In genomic region chr2:110644358-110644757, GRCm38 (mm10) we compare ENCODE assay signal across 28 mouse cellular contexts. TPM values are rescaled to one million over a fixed set of nuclear protein-coding genes. Genes with fewer than 3 reads are reported as not detected.
"Had no signal": no experiment of that assay in that cellular context is flagged by ENCODE, and none has a peak within 500 bp of the region (broad histone marks: within the 10 kb centered on the region; RNA-seq: fewer than 3 reads in every experiment).

No protein-coding gene starts in this region.

- DNase-seq: gastrocnemius, postnatal 14 days; gastrocnemius, postnatal 36 days; heart, adult 11 months; heart, adult 2 months; heart, postnatal 14 days; heart, postnatal 36 days; kidney, adult 11 months; kidney, adult 9 months; kidney, postnatal 14 days; layer of hippocampus, adult 9-11 months; layer of hippocampus, postnatal 36 days; left cerebral cortex, postnatal 4 days had no signal

- H3K9ac ChIP-seq: heart, embryonic 13.5 days; heart, embryonic 15.5 days; hindbrain, embryonic 13.5 days; hindbrain, embryonic 15.5 days; kidney, embryonic 15.5 days; limb, embryonic 13.5 days; limb, embryonic 15.5 days; liver, embryonic 12.5 days had no signal

- H3K36me3 ChIP-seq: heart, embryonic 13.5 days; heart, embryonic 15.5 days; hindbrain, embryonic 13.5 days; hindbrain, embryonic 15.5 days; kidney, embryonic 15.5 days; limb, embryonic 13.5 days; limb, embryonic 15.5 days; liver, embryonic 12.5 days had no signal

- H3K4me3 ChIP-seq: heart, adult 2 months; heart, embryonic 13.5 days; heart, embryonic 15.5 days; hindbrain, embryonic 13.5 days; hindbrain, embryonic 15.5 days; kidney, embryonic 15.5 days; limb, embryonic 13.5 days; limb, embryonic 15.5 days; liver, embryonic 12.5 days had no signal

- ATAC-seq: hindbrain, postnatal 0 days; liver, embryonic 12.5 days had no signal

- H3K4me1 ChIP-seq: heart, embryonic 13.5 days; heart, embryonic 15.5 days; hindbrain, embryonic 13.5 days; hindbrain, embryonic 15.5 days; kidney, embryonic 15.5 days; limb, embryonic 13.5 days; limb, embryonic 15.5 days; liver, embryonic 12.5 days had no signal

- H3K27me3 ChIP-seq: heart, embryonic 13.5 days; heart, embryonic 15.5 days; hindbrain, embryonic 13.5 days; hindbrain, embryonic 15.5 days; kidney, embryonic 15.5 days; limb, embryonic 13.5 days; limb, embryonic 15.5 days; liver, embryonic 12.5 days had no signal

- H3K4me2 ChIP-seq: heart, embryonic 11.5 days; heart, embryonic 13.5 days; heart, embryonic 15.5 days; hindbrain, embryonic 13.5 days; hindbrain, embryonic 15.5 days; kidney, embryonic 15.5 days; limb, embryonic 13.5 days; limb, embryonic 15.5 days; liver, embryonic 12.5 days had no signal

- H3K27ac ChIP-seq: heart, adult 2 months; heart, embryonic 13.5 days; heart, embryonic 15.5 days; hindbrain, embryonic 13.5 days; hindbrain, embryonic 15.5 days; hindbrain, postnatal 0 days; kidney, embryonic 15.5 days; kidney, postnatal 0 days; limb, embryonic 13.5 days; limb, embryonic 15.5 days; liver, embryonic 12.5 days had no signal

- H3K9me3 ChIP-seq: heart, embryonic 13.5 days; heart, embryonic 15.5 days; hindbrain, embryonic 13.5 days; hindbrain, embryonic 15.5 days; kidney, embryonic 15.5 days; limb, embryonic 13.5 days; limb, embryonic 15.5 days; liver, embryonic 12.5 days had no signal

RNA-seq across cellular contexts. Expression of gene Slc5a12, which starts 47.3 kb away (rescaled TPM):
- polyA plus RNA-seq: gonadal fat pad, adult 2 months; heart, adult 2 months; heart, embryonic 11.5 days; heart, embryonic 13.5 days; heart, embryonic 15.5 days; heart, postnatal 0 days; hindbrain, embryonic 11.5 days; hindbrain, embryonic 13.5 days; hindbrain, embryonic 15.5 days; hindbrain, postnatal 0 days; intestine, embryonic 14.5 days; limb, embryonic 13.5 days; limb, embryonic 15.5 days; liver, adult 2 months; liver, embryonic 12.5 days had no signal
